11 mouse cellular contexts compared by ENCODE assay signal in the genomic region with DNA sequence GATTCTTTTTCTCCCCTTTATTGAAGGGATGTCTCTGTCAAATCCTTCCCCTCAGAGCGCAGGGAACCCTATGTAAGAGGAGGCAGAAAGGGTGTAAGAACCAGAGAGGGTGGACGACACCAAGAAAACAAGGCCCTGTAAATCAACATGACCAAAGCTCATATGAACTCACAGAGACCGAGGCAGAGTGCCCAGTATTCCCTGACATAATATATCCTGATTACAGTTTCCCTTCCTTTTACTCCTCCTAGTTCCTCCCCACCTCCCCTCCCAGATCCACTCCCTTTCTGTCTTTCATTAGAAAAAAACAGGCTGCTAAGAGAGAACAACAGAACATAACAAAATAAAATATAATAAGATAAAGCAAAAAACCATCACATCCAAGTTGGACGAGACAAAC.
"Had no signal": no experiment of that assay in that cellular context is flagged by ENCODE, and none has a peak within 500 bp of the region (broad histone marks: within the 10 kb centered on the region; RNA-seq: fewer than 3 reads in every experiment).

No protein-coding gene starts in this region.

- DNase-seq: left cerebral cortex, postnatal 4 days; lung, embryonic 14.5 days; right cerebral cortex, postnatal 14 days; thymus, postnatal 4 days had no signal

- H3K9ac ChIP-seq: hindbrain, embryonic 14.5 days; limb, embryonic 13.5 days; liver, embryonic 14.5 days; lung, embryonic 14.5 days; midbrain, embryonic 12.5 days; neural tube, embryonic 13.5 days had no signal

- ATAC-seq: intestine, embryonic 16.5 days; midbrain, embryonic 16.5 days had no signal

- H3K4me3 ChIP-seq: limb, embryonic 13.5 days; midbrain, embryonic 12.5 days; neural tube, embryonic 13.5 days had no signal

- H3K9me3 ChIP-seq: limb, embryonic 13.5 days; midbrain, embryonic 12.5 days; neural tube, embryonic 13.5 days had no signal

- H3K27me3 ChIP-seq: limb, embryonic 13.5 days; midbrain, embryonic 12.5 days; neural tube, embryonic 13.5 days had no signal

- H3K4me2 ChIP-seq: hindbrain, embryonic 14.5 days; limb, embryonic 13.5 days; lung, embryonic 14.5 days; midbrain, embryonic 12.5 days; neural tube, embryonic 13.5 days had no signal

- H3K4me1 ChIP-seq: limb, embryonic 13.5 days had no signal

- H3K36me3 ChIP-seq: limb, embryonic 13.5 days; midbrain, embryonic 12.5 days; neural tube, embryonic 13.5 days had no signal

- H3K27ac ChIP-seq: hindbrain, embryonic 14.5 days; limb, embryonic 13.5 days; liver, embryonic 14.5 days; midbrain, embryonic 12.5 days; neural tube, embryonic 13.5 days had no signal
